ENCODE assay signal across 19 mouse cellular contexts in the genomic region with DNA sequence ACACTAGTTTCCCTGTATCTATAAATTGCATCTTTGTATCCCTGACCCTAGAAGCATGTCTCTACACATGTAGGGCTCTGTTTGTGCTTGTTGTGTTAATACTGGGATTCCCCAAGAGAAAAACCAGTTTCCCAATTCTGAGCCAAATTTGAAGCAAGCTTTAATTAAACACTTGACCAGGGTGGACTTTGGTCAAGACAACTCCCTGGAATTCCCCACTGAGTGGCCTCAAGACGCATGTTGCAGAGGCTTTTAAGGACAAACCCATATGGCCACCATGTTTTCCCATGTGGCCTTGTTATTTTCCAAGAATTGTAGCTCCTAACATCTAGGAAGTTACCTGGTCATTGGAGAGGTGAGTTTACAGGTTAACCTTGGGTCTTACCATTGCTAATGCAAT.
"Had no signal": no experiment of that assay in that cellular context is flagged by ENCODE, and none has a peak within 500 bp of the region (broad histone marks: within the 10 kb centered on the region; RNA-seq: fewer than 3 reads in every experiment).

No protein-coding gene starts in this region.

- H3K36me3 ChIP-seq: lung, embryonic 15.5 days; midbrain, embryonic 12.5 days; neural tube, embryonic 13.5 days; neural tube, embryonic 15.5 days had no signal

- H3K4me1 ChIP-seq: midbrain, embryonic 10.5 days; midbrain, embryonic 12.5 days had no signal

- ATAC-seq: midbrain, embryonic 16.5 days had no signal

- H3K9ac ChIP-seq: lung, embryonic 15.5 days; midbrain, embryonic 12.5 days; neural tube, embryonic 13.5 days; neural tube, embryonic 15.5 days had no signal

- H3K4me2 ChIP-seq: lung, embryonic 15.5 days; midbrain, embryonic 12.5 days; neural tube, embryonic 13.5 days; neural tube, embryonic 15.5 days had no signal

- DNase-seq: lung, adult 18-20 months; lung, postnatal 10 days; lung, postnatal 4 days; midbrain, embryonic 14.5 days; retina, postnatal 1 day; right cerebral cortex, adult 18-20 months; right cerebral cortex, postnatal 25 days; right cerebral cortex, postnatal 4 days; spleen, adult 18-20 months; thymus, adult 2 months; thymus, postnatal 25 days; thymus, postnatal 4 days had no signal

- H3K4me3 ChIP-seq: lung, embryonic 15.5 days; midbrain, embryonic 10.5 days; midbrain, embryonic 12.5 days; myocyte; neural tube, embryonic 13.5 days; neural tube, embryonic 15.5 days had no signal

- H3K9me3 ChIP-seq: neural tube, embryonic 13.5 days had no signal

- H3K27me3 ChIP-seq: lung, embryonic 15.5 days; midbrain, embryonic 12.5 days; neural tube, embryonic 13.5 days; neural tube, embryonic 15.5 days had no signal

- H3K27ac ChIP-seq: lung, embryonic 15.5 days; midbrain, embryonic 10.5 days; midbrain, embryonic 12.5 days; neural tube, embryonic 13.5 days; neural tube, embryonic 15.5 days had no signal
